Mouse (Mus musculus) gastrocnemius, postnatal 25 days (tissue): ENCODE data around the gene Azi2. TPM values are rescaled to one million over a fixed set of nuclear protein-coding genes. Genes with fewer than 3 reads are reported as not detected.

Experiments used
- DNase-seq: peaks from one replicate; pipeline ENCODE4 v3.0.0; 2022
- microRNA-seq, 2 experiments: library from miRNA; unstranded; fragments of <30 nt; microRNA quantifications; one replicate each; pipeline ENCODE4 v1.2.0; 2021; ENCODE audit warnings: borderline replicate concordance in 2 of 2
- total RNA-seq, 2 experiments: library from RNA; stranded (reverse); gene quantifications; 1 replicate in 1 of 2; 2 replicates in 1 of 2; pipeline ENCODE4 v1.2.3; 2021

Azi2 gene
- total RNA-seq, 2 experiments from 2014 or later: 28.6 to 31.7 TPM

GRCm38 (mm10) chr9:118082575-118083431 lies 42.5 kb downstream of the Azi2 start:
- DNase-seq: no peak

- DNase-seq: no peak
These were observed 43.5 kb downstream of the Azi2 start for GRCm38 (mm10) chr9:118083834-118084233.

GRCm38 (mm10) chr9:118099395-118099794 lies 59.1 kb downstream of the Azi2 start:
- DNase-seq: no peak

GRCm38 (mm10) chr9:118100484-118100883 lies 60.2 kb downstream of the Azi2 start:
- no peak for DNase-seq

- no peak for DNase-seq
These were observed 61.5 kb downstream of the Azi2 start for GRCm38 (mm10) chr9:118101802-118102201.

- no peak for DNase-seq
These were observed 68.3 kb downstream of the Azi2 start for GRCm38 (mm10) chr9:118108527-118109011.

- no peak for DNase-seq
These were observed 69.5 kb downstream of the Azi2 start for GRCm38 (mm10) chr9:118109697-118110359.

- DNase-seq: no peak
These were observed 70.0 kb downstream of the Azi2 start for GRCm38 (mm10) chr9:118110360-118110710.

Small RNA genes within 50 kb of the gene (microRNA-seq; reads per million reads assigned to microRNA genes)
- 0 reads per million in 2 experiments for gene Gm22008

Other genes starting within 250 kb of the Azi2 start
- 10 to 100 TPM; 15.4 to 18.5 TPM for gene Cmc1, start 109.7 kb downstream of the Azi2 start, total RNA-seq